Mouse (Mus musculus): ENCODE measurements around the gene Parn.

The Parn gene

GRCm38 (mm10) chr16:13556446-13556845 lies 111.5 kb downstream of the Parn start:
- DNase-seq (ENCODE audit: low read depth, low spot score) = no peak

- no peak for DNase-seq (ENCODE audit: low read depth, low spot score)
These were observed 117.3 kb downstream of the Parn start for GRCm38 (mm10) chr16:13550667-13551066.

- DNase-seq (ENCODE audit: low read depth, low spot score) = no peak
These were observed 118.0 kb downstream of the Parn start for GRCm38 (mm10) chr16:13549976-13550375.

- no peak for DNase-seq (ENCODE audit: low read depth, low spot score)
These were observed 126.2 kb downstream of the Parn start for GRCm38 (mm10) chr16:13541816-13542215.

- DNase-seq (ENCODE audit: low read depth, low spot score) = no peak
These were observed 126.7 kb downstream of the Parn start for GRCm38 (mm10) chr16:13541121-13541747.

GRCm38 (mm10) chr16:13538933-13539648 lies 128.9 kb downstream of the Parn start:
- no peak for DNase-seq (ENCODE audit: low read depth, low spot score)

GRCm38 (mm10) chr16:13538213-13538932 lies 129.6 kb downstream of the Parn start:
- DNase-seq (ENCODE audit: low read depth, low spot score) = no peak

GRCm38 (mm10) chr16:13536404-13536803 lies 131.6 kb downstream of the Parn start:
- no peak for DNase-seq (ENCODE audit: low read depth, low spot score)

- DNase-seq (ENCODE audit: low read depth, low spot score) = no peak
These were observed 132.1 kb downstream of the Parn start for GRCm38 (mm10) chr16:13535856-13536255.

GRCm38 (mm10) chr16:13532840-13533239 lies 135.1 kb downstream of the Parn start:
- DNase-seq (ENCODE audit: low read depth, low spot score) = peak; percentile 9

- DNase-seq (ENCODE audit: low read depth, low spot score) = no peak
These were observed 136.7 kb downstream of the Parn start for GRCm38 (mm10) chr16:13531279-13531678.

GRCm38 (mm10) chr16:13521359-13521758 lies 146.6 kb downstream of the Parn start:
- DNase-seq (ENCODE audit: low read depth, low spot score) = no peak

- DNase-seq (ENCODE audit: low read depth, low spot score) = no peak
These were observed 147.7 kb downstream of the Parn start for GRCm38 (mm10) chr16:13520301-13520700.

GRCm38 (mm10) chr16:13516214-13516613 lies 151.8 kb downstream of the Parn start:
- no peak for DNase-seq (ENCODE audit: low read depth, low spot score)

- DNase-seq (ENCODE audit: low read depth, low spot score) = no peak
These were observed 152.4 kb downstream of the Parn start for GRCm38 (mm10) chr16:13515524-13515923.

GRCm38 (mm10) chr16:13505055-13505454 lies 162.9 kb downstream of the Parn start:
- DNase-seq (ENCODE audit: low read depth, low spot score) = no peak

GRCm38 (mm10) chr16:13504476-13504875 lies 163.5 kb downstream of the Parn start:
- no peak for DNase-seq (ENCODE audit: low read depth, low spot score)

- no peak for DNase-seq (ENCODE audit: low read depth, low spot score)
These were observed 169.0 kb downstream of the Parn start for GRCm38 (mm10) chr16:13498923-13499322.

GRCm38 (mm10) chr16:13493981-13494380 lies 174.0 kb downstream of the Parn start:
- DNase-seq (ENCODE audit: low read depth, low spot score) = no peak

- no peak for DNase-seq (ENCODE audit: low read depth, low spot score)
These were observed 175.0 kb downstream of the Parn start for GRCm38 (mm10) chr16:13492996-13493395.

- no peak for DNase-seq (ENCODE audit: low read depth, low spot score)
These were observed 176.2 kb downstream of the Parn start for GRCm38 (mm10) chr16:13491776-13492175.

All from retina, postnatal 7 days (tissue).